Mouse (Mus musculus) thymus, adult 2 months (tissue): ENCODE results near the gene Ppp1r12c. TPM values are rescaled to one million over a fixed set of nuclear protein-coding genes. Genes with fewer than 3 reads are reported as not detected.

Experiments
- DNase-seq: peaks from one replicate; pipeline ENCODE4 v3.0.0; 2021
- H3K27ac ChIP-seq: fragments of 200-500 bp; 2 replicates; pipeline ENCODE4 v1.5.1; 2012; ENCODE audit warnings: low read length, control low read depth; ENCODE audit not compliant: control insufficient read depth, insufficient read depth
- H3K27me3 ChIP-seq: fragments of 200-500 bp; 2 replicates; pipeline ENCODE4 v1.6.1; 2012; ENCODE audit warnings: mild to moderate bottlenecking, low read length, moderate library complexity, mixed read lengths; ENCODE audit not compliant: control insufficient read depth, insufficient read depth
- H3K36me3 ChIP-seq: fragments of 200-500 bp; 2 replicates; pipeline ENCODE4 v1.6.1; 2012; ENCODE audit warnings: mild to moderate bottlenecking, low read length, moderate library complexity; ENCODE audit not compliant: control insufficient read depth, insufficient read depth
- H3K4me1 ChIP-seq: fragments of 200-500 bp; replicated peaks from 2 replicates; pipeline ENCODE4 v1.6.1; 2012; ENCODE audit warnings: low read length; ENCODE audit not compliant: control insufficient read depth, insufficient read depth
- H3K4me3 ChIP-seq: fragments of 200-500 bp; 2 replicates; pipeline ENCODE4 v1.5.1; 2012; ENCODE audit warnings: mild to moderate bottlenecking, low read length, control low read depth, moderate library complexity; ENCODE audit not compliant: control insufficient read depth, insufficient read depth
- CTCF ChIP-seq: fragments of 200-500 bp; IDR thresholded peaks from 2 replicates; pipeline ENCODE4 v1.5.1; 2012; ENCODE audit warnings: mild to moderate bottlenecking, control low read depth, low read length, moderate library complexity, borderline replicate concordance; ENCODE audit not compliant: control insufficient read depth, poor library complexity, insufficient read depth; ENCODE audit errors: extremely low read depth
- POLR2A ChIP-seq: fragments of 200-500 bp; IDR thresholded peaks from 2 replicates; pipeline ENCODE4 v1.6.1; 2012; ENCODE audit warnings: mild to moderate bottlenecking, low read length, control low read depth, moderate library complexity; ENCODE audit not compliant: control insufficient read depth, poor library complexity, insufficient read depth; ENCODE audit errors: extremely low read depth
- WGBS: fragments of 180-500 bp; shearing (Covaris S2); methylation state at CpG from one replicate; pipeline ENCODE4 v1.1.7; 2018; 5-methylcytosine and 5-hydroxymethylcytosine counted together
- polyA plus RNA-seq: library from polyadenylated mRNA; depleted of rRNA; stranded (reverse); fragments of >200 nt; gene quantifications from 2 replicates; pipeline ENCODE4 v1.2.3, GENCODE M21; 2012; rRNA removed

Gene Ppp1r12c
- polyA plus RNA-seq, 1 experiment, result 136 TPM

DNA sequence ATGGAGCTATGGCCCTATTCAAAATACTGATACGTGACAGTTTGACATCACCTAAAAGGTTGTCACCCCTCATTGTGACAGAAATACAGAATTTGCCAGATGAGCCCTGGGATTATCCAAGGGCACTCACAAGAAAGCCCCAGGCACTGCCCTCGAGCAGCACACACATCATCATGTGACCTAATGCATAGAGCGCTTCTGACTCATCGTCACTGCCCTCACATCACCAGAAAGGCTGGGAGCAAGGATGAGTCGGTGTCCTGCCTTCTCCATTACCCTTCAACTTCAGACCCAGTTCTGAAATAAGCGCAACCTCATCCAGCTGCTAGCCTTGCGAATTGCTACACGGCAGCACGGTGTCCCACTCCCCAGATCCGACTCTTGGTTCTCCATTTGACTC, 60.9 kb downstream of the Ppp1r12c start:
- Histone ChIP-seq H3K4me3 (no peak overlapping the region), H3K36me3 (no peaks in the 10 kb centered on the region), H3K27me3 (no peaks in the 10 kb centered on the region), H3K4me1 (peaks cover 3% of the 10 kb centered on the region; the same call in 1 of the 2 replicates), H3K27ac (no peak overlapping the region)
- TF ChIP-seq CTCF (no peak), POLR2A (no peak)
- no peak for DNase-seq
- WGBS, result 95% methylated on average over 10 of the region's 10 CpGs

DNA sequence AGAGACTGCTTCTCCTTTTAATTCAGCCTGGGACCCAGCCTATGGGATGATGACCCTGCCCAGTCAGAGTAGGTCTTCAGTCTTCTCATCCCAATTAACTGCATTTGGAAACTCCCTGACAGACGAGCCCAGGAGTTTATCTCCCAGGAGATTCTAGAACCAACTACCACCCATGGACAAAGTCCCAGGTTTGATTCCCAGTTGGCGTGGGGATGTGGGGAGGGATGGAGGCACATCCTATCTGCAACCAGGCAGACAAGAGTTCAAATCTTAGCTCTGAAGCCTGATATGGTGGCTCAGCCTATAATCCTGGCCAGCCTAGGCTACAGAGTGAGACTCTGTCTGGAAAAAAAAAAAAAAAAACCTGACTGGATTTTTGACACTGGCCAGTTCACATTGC, 63.8 kb downstream of the Ppp1r12c start:
- no peak for TF ChIP-seq CTCF
- Histone ChIP-seq H3K27me3 (no peaks in the 10 kb centered on the region), H3K36me3 (no peaks in the 10 kb centered on the region), H3K4me3 (no peak overlapping the region), H3K27ac (no peak overlapping the region), H3K4me1 (no peaks in the 10 kb centered on the region)
- DNase-seq, result no peak
- 97% methylated on average over 2 of the region's 2 CpGs for WGBS

- no peaks in the 10 kb centered on the region for H3K36me3 ChIP-seq
- no peak for DNase-seq
- WGBS, result 94% methylated on average over 8 of the region's 8 CpGs
- no peak overlapping the region for H3K4me3 ChIP-seq
- no peaks in the 10 kb centered on the region for H3K4me1 ChIP-seq
- TF ChIP-seq CTCF, result no peak
- no peak for TF ChIP-seq POLR2A
- H3K27ac ChIP-seq, result no peak overlapping the region
- H3K27me3 ChIP-seq, result no peaks in the 10 kb centered on the region
These were observed 69.5 kb downstream of the Ppp1r12c start for GRCm38 (mm10) chr7:4432026-4432425.

DNA sequence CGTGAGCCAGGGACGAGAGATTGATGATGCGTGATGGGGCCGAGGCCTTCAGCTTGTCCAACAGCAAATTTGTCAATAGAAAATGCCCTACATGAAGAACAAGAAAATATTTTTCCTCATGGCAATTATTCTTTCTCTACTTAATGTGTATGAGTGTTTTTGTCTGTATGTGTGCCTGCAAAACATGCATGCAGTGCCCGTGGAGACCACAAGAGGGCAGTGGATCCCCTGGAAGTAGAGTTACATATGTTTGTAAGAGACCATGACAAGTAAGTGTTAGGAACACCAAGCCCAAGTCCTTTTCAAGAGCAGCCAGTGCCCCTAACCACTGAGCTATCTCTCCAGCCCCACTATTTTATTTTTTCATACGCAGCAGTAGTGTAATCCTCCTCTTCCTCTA, 69.9 kb downstream of the Ppp1r12c start:
- WGBS, result 83% methylated on average over 6 of the region's 6 CpGs
- DNase-seq, result peak; percentile 80
- Histone ChIP-seq H3K4me1 (no peaks in the 10 kb centered on the region), H3K27ac (no peak overlapping the region), H3K27me3 (no peaks in the 10 kb centered on the region), H3K36me3 (no peaks in the 10 kb centered on the region), H3K4me3 (no peak overlapping the region)
- no peak for TF ChIP-seq CTCF
- no peak for TF ChIP-seq POLR2A

Other genes with a start within 250 kb of the Ppp1r12c start
- 0.22 and 0.57 TPM in 2 replicates for gene Ncr1, start 164.0 kb downstream of the Ppp1r12c start, polyA plus RNA-seq
- not detected in 2 replicates for gene Gp6, start 103.9 kb downstream of the Ppp1r12c start, polyA plus RNA-seq
- gene Rdh13, start 56.0 kb downstream of the Ppp1r12c start, polyA plus RNA-seq, result 9.1 and 10.8 TPM in 2 replicates
- gene Eps8l1, start 41.0 kb downstream of the Ppp1r12c start, polyA plus RNA-seq, result 4.2 and 24.2 TPM in 2 replicates
- 1.8 TPM in 2 replicates for gene Tnnt1, start 14.7 kb upstream of the Ppp1r12c start, polyA plus RNA-seq
- 79.0 and 1,187 TPM in 2 replicates for gene Tnni3, start 22.5 kb upstream of the Ppp1r12c start, polyA plus RNA-seq
- gene Dnaaf3, start 30.8 kb upstream of the Ppp1r12c start, polyA plus RNA-seq, result 8.3 and 9.8 TPM in 2 replicates
- 0.39 and 0.54 TPM in 2 replicates for gene Syt5, start 45.9 kb upstream of the Ppp1r12c start, polyA plus RNA-seq
- gene Ptprh, start 102.4 kb upstream of the Ppp1r12c start, polyA plus RNA-seq, result 0.11 and 0.15 TPM in 2 replicates
- gene Tmem86b, start 129.7 kb upstream of the Ppp1r12c start, polyA plus RNA-seq, result 103 and 113 TPM in 2 replicates
- 419 and 475 TPM in 2 replicates for gene Ppp6r1, start 157.3 kb upstream of the Ppp1r12c start, polyA plus RNA-seq
- gene Hspbp1, start 183.4 kb upstream of the Ppp1r12c start, polyA plus RNA-seq, result 53.0 and 55.4 TPM in 2 replicates
- gene Brsk1, start 188.9 kb upstream of the Ppp1r12c start, polyA plus RNA-seq, result 0.71 and 0.84 TPM in 2 replicates
- 2.2 and 3.7 TPM in 2 replicates for gene Tmem150b, start 223.6 kb upstream of the Ppp1r12c start, polyA plus RNA-seq
- gene Kmt5c, start 238.4 kb upstream of the Ppp1r12c start, polyA plus RNA-seq, result 224 and 250 TPM in 2 replicates